Mouse (Mus musculus): ENCODE measurements around the gene Mrpl1.

Mrpl1 gene

DNA sequence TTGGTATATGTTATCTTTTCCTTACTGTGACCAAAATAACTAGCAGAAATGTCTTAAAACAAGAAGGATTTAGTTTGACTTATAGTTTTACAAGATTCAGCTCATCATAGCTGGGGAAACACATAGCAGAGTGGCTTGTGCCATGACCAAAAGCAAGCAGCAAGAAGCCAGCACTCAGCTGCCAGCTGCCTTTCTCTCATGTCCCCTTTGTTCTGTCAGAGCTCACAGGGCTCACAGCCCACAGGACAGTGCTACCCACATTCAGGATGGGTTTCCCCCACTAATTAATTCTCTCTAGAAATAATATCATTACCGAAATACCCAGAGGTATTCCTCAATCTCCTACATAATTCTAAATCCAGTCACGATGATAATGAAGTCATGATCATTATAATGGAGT, 1.8 kb upstream of the Mrpl1 start:
- DNase-seq (ENCODE audit: low spot score): no peak

DNA sequence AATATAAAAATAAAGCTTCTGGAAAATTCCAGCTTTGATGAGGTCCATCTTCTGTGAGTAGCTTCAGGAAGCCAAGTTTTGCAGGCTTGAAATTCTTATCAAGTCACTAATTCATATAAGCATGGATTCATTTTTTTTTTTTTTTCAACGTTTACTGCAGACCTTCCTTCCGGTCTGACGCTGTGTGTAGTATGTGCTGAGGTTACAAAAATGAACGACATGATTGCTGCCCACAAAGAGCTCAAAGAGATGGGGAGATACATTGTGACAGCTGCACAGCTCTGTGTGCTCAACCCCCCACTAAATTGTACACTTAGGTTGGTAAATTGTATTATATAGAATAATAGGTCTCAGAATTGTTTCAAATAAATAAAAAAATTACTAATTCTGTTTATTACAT, 750 bp upstream of the Mrpl1 start:
- DNase-seq (ENCODE audit: low spot score): no peak

DNA sequence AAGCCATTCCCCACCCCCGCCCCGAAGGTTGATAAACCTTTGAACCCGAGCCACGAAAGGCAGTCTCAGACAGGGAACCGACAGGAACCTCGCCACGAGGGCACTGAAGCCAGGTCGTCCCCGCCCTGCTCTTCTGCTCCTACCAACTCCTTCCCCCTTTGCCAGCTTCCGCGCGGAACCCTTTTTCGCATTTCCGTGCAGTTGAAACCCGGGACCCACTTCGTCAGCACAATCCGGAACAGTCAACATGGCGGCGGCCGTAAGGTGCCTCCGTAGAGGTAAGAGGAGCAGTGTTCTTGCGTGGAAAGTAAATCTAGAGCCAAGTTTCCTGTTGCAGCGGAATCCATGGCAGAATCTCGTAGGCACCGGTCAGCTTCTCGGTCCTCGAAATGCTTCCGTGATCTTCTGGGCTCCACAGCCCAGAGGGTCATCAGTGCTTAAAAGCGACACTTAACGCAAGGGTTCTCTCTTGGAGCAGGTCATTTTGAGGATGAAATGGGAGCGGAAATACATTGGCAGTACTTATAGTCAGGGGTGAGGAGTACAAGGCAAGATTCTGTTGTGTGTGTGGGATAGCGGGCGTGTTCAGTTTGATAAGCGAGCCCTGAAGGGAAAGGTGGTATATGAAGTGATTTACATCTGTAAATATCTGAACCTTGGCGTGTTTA, 757 bp downstream of the Mrpl1 start:
- DNase-seq (ENCODE audit: low spot score): peak; percentile 75

DNA sequence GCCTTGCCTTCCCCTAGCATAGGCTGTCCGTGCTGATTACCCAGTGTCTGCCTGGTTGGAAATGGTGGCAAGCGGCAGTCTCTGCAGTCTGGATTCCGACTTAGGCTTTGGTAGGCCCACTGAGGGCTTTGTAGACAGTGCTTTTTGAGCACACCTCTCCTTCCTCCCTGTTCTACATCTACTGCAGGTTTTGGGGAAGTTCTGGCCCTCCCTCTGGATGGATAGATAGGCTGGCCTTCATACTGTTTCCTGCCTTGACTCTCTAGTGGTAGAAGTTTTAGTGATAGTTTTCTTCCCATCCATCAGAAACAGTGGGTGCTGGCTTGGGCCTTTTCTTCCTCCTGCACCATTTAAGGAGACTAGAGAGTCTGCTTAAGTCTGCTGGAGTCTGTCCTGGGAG, 9.4 kb downstream of the Mrpl1 start:
- DNase-seq (ENCODE audit: low spot score): no peak

DNA sequence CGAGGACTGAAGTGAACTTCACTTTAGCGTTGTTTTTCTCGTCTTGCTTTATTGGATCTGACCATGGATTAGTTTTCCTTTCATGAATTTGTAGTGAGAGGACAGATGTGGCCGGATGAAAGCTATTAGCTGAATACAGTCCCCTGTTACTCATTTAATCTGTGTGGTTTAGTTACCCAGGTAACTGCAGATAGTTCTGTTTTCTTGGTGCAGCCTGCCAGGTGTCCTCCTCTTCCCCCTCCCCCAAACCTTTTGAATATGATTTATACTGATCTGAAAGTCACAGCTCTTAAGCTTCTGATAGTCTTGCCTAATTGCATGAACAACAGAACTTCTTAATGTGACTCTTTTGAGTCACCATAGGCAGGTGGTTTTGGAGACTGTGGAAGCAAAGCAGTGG, 10.2 kb downstream of the Mrpl1 start:
- no peak for DNase-seq (ENCODE audit: low spot score)

DNA sequence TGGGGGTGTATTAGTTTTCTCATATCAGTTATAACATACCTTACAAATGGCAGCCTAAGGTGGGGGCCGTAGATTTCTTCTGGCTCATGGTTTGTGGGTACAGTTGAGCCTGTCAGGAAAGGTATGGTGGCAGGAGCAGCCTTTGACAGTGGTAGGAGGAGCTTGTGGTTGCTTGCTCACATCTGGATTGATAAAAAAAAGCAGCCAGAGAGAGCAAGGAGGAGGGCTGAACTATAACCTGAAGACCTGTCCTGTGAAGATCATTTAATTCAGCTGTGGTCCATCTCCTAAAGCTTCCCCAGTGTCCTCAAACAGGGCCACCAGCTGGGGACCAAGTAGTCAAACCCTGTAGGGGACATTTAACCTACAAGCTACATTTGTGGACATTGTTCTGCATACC, 12.0 kb downstream of the Mrpl1 start:
- DNase-seq (ENCODE audit: low spot score): no peak

DNA sequence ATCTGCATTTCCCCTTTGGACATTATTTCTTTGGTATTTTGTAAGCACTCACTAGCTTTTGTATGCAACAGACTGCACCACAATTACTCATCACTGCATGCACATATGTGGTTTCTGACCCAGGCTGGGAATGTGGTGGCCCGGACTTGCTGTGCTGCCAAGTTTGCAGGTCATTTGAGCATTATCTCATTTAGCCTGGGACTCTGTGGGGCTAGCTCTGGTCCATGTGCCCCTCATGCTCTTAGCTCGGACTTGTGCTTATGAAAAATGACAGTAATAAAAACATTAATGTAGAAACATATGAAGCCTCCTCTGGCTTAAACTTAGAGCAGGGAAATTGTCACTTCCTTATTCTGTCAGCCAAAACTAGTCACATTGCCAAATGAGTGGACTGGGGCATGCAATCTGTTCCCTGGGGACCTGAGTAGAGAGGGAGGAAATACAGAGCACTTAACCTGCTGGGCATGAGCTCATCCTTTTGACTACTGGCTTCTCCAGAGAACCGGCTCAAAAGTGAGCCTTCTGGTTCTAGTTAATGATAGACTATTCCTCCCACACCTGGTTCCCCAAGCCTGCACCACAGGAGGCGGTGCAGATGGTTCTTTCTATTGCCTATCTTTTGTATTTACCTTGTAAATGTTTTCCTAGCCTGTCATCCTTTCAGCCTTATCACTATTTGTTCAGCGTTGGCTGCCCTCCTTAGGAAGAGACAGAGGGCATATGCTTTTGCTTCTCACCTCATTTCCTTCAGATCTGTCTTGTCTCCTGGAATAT, 12.7 kb downstream of the Mrpl1 start:
- DNase-seq (ENCODE audit: low spot score): no peak

DNA sequence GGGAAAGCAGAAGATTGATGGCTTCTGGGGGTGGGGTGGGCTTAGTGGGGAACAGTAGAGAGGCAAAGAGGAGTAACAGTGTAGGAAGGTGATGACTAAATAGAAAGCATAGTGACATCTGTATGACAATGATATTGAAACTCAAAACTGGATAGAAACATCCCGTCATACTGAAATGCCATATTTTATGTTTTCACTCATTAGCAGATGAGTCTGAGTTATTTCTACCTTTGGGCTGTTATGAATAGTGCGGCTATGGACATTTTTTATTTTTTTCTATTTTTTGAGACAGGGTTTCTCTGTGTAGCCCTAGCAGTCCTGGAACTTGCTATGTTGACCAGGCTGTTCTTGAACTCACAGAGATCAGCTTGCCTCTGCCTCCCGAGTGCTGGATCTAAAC, 13.7 kb downstream of the Mrpl1 start:
- DNase-seq (ENCODE audit: low spot score): no peak

DNA sequence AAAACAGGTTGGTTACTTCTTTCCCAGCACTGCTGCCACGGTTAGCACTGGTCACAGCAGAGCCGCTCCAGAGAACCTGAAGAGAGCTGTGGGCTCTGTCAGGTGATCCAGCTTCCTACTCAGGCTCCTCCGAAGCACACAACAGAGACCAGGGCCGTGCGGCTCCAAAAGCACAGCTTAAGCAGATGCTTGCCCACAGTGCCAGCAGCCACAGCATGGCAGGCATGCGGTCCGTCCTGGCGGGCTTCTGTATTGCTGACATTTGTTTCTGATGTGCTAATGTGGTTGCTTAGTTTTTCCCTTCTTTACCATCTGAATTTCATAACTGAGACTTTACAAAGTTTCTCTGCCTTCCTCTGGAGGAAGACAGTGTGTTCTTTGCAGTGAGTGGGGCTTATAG, 17.2 kb downstream of the Mrpl1 start:
- DNase-seq (ENCODE audit: low spot score): no peak

DNA sequence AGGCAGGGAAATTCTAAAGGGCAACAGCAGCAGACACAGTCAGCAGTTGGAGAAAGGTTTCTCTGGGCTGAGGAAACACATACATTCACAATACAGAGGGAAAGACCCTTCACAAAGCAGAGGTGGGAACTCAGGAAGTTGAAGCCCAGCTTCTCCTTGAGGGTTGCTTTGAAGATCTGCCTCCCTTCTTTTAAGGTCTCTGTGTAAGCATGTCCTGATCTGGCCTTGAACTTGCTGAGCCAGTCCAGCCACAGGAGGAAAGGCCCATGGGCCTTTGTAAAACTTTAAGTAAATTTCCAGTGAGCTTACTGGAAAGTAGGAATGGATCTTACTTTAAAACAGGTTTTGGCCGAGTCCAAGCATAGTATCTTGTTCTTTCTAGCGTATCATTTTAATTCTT, 19.7 kb downstream of the Mrpl1 start:
- DNase-seq (ENCODE audit: low spot score): no peak

DNA sequence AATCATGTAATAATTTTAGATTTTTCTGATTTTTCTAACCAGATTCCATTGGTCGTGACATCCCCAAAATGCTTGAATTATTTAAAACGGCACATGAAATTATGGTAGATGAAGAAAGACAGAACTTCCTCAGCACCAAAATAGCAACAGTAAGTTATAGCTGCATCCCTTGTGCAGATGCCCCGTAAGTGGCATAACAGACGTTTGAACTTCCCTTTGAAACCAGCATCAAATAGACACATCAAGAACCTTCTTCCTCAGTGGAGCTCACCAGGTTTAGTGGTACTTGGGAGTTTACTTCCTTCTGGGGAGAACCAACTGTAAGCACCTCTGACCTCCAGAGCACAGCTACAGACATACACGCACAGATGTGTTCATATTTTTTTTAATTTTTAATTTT, 29.5 kb downstream of the Mrpl1 start:
- DNase-seq (ENCODE audit: low spot score): no peak

DNA sequence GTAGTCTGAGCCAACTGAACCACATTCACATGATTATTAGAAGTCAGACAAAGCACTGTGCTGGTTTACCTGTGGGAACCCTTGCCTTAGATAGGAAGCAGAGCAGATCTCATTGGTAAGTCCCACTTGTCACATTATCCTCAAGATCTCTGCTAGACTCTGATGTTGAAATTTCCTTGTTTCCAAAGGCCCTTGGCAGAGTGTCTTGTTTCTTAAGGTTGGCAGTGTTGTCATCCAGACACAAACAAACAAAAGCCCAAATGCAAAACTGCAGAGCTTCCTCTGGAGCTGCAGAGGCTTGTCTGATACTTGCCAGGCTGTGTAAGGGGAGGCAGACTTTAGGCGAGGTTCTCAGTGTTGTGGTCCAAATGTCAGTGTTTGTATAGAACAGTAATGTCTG, 31.6 kb downstream of the Mrpl1 start:
- DNase-seq (ENCODE audit: low spot score): no peak

DNA sequence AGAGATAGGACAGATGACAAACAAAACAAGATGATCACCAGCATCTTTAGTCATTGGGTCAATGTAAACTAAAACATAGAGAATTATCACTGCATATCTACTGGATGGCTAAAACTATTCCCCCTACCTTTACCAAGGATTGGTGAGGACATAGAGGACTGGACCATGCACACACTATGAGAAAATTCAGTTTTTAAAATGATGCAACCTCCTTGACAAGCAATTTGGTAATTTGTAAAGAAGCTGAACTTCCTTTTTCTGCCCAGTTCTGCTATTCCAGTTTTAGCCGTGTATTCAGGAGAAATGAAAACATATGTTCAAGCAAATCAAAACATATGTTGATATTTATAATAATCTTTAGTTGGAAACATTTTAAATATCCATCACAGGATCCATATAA, 35.2 kb downstream of the Mrpl1 start:
- DNase-seq (ENCODE audit: low spot score): no peak

DNA sequence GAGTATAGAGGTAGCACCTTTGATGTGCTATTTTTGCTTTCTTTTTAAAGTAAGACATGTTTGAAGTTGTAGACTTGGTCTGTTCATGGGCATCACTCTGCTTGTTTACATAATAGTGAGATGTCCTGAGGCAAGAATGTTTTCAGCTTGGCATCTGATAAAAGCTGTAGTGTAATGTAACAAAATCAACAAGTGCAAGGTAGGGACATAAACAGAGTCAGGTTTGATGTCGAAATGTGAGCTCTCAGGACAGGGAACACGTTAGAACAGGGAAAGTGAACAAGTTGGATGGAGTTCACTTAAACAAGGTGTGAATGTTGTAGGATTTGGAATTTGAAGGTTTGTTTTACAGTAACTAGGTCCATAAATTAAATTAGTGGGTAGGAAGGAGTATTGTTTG, 44.7 kb downstream of the Mrpl1 start:
- DNase-seq (ENCODE audit: low spot score): no peak

DNA sequence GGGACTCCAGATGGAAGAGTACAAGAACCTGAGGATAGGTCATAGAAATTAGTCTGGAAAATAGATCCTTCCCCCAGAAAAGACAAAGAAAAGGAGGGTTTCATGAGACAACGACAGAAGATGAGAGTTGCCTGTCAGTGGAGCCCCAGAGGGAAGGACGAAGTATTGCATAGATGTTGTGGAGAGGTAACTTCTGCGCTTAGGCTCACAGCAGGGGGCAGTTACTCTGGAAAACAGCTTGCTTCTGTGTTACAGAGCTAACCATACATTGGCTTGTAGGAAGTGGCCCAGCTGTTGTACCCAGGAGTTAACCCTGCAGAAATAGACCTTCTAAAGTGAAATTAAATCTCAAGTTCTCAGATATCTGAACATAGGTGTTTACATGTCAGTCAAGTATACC, 45.9 kb downstream of the Mrpl1 start:
- no peak for DNase-seq (ENCODE audit: low spot score)

DNA sequence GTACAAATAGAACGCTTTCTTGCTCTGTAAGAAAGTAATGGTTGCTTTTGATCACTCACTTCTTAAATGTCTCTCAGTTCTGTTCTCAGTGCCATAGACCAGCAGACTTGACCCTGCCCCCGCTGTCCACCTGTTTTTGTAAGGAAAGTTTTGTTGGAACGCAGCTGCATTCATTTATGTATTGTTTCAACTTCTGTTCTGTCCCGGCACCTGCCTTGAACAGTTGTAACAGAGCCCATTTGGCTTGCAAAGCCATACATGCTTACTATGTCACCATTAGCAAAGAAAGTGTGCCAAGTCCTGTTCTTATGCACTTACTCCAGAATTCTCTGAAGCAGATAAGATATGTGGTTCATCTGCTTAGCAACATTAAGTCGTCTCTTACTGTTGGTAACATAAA, 48.9 kb downstream of the Mrpl1 start:
- DNase-seq (ENCODE audit: low spot score): no peak

DNA sequence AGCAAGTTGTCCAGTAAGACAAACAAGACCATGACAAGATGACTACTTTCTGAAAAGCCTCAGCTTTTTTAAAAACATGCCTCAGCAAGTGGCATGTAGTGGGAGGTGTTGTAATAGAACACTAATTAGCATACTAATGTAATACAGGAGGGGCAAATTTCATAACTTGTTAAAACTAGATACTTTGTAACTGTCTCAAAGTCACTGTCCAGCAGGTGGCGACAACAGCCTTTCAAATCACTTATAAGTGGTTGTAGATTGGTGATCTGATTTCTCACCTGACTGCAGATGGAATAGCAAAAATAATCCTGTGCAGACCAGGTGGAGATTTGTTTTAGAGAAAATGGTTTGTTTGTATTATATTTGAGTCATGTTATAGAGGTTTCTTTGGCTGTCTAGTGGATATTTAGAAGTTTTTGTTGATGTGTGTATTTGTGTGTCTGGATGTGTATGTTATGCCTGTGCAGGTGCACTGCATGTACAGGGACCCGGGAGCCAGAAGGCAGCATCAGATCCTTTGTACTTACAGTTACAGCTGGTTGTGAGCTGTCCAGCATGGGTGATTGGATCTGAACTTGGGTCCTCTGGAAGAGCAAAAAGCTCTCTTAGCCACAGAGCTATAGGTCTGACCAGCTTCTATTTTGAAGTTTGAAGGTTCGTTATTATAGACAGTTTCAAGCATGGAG, 57.9 kb downstream of the Mrpl1 start:
- peak; percentile 34 for DNase-seq (ENCODE audit: low spot score)

DNA sequence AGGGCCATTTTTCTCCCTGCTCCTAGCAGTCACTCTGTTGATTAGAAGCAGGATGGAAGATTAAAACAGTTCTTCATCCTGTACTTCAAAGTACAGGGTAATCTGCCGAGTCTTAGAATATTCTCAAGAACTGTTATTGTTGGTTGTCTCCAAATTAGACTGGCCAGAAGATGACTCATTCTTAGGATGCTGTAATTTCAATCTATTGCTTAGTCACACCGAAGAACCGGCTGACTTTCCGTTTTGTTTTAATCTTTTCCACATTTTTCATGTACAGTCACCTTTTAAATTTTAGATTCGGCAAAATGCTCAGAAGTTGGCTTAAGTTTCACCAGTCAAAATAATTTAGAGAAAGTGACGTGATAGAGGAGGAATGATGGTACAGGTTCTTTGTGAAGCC, 61.8 kb downstream of the Mrpl1 start:
- no peak for DNase-seq (ENCODE audit: low spot score)

DNA sequence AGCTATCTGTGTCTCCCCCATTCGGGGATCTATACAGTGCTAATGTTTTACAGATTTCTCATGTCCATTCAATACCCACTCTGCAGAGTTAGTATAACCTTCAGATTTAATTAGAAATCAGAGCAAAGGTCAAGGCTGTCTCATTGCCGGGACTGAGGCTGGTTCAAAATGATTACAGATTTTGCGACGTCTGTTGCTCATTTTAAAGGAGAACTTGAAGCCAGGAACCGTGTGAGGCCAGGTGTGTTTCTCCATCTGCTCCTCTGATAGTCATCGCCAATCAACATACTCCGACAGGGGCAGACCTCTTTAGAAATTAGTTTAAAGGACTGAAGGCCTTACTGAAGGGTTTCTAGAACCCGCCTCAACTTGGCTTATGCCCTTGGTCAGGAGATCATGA, 96.5 kb downstream of the Mrpl1 start:
- no peak for DNase-seq (ENCODE audit: low spot score)

DNA sequence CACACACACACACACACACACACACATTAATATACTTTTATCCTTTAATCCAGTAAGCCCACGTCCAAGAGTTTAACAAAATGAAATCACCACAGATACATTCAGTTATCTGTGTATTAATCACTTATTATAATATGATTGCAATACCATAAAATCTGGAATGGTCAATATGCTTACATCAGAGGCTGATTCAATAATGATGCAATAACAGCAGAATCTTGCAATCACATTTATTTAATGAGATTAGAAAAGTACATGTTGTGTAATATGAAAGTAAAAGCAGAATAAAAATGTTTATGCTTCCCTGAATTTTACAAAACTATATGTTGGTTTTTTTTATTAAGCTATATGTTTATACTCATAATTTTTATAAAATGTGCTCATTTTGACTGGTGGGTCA, 97.0 kb downstream of the Mrpl1 start:
- DNase-seq (ENCODE audit: low spot score): no peak

DNA sequence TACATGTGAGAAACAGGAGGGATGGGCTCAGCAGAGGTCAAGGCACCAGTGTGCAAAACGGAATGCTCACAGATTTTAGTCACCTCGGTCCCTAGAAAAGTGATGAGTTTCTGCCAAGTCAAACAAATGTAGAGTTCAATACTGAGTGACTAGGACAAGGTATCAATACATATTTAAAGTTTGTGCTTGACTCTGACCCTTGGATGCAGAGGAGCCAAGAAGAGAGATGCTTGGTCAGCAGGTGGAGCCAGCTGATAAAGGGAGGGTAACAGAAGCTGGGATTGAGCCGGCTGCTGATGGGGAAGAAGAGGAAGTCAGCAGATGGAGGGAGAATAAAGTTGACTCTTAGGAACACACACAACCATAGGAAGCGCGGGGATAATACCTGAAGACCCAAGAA, 97.5 kb downstream of the Mrpl1 start:
- no peak for DNase-seq (ENCODE audit: low spot score)

DNA sequence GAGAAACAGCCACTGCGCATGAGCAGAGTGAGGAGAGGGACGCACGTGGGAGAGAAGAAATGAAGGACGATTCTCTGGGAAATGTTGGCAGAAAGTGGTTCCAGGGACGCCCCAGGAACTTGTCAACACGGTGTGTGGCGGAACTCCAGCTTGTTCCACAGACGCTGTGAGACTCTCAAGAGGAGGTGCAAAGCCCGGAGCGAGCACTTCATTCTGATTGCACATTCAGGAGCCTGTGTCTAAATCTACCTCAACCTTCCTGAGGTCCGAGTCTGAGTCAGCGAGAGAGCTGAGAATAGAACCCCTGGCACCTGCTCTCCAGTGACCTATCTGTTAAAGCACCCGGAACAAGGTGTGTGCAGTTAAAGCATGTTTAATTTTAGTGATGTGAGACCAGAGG, 98.8 kb downstream of the Mrpl1 start:
- no peak for DNase-seq (ENCODE audit: low spot score)

DNA sequence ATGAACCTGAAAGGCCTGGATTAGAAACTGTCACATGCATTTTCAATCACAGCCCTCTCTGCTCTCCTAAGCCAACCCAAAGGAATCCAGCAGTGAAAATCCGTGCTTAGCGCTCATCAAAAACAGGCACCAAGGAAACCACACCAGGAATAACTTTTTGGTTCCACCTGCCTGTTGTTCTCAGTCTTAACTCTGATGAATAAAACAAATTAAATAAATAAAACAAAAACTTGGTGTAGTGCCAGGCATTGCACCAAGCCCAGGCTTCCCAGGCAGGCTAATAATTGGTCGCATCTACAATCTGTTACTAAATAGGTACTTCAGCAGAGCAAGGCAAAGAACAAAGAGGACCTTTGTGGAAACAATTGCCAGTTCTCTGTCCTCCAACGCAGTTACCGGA, 99.4 kb downstream of the Mrpl1 start:
- DNase-seq (ENCODE audit: low spot score): no peak

DNA sequence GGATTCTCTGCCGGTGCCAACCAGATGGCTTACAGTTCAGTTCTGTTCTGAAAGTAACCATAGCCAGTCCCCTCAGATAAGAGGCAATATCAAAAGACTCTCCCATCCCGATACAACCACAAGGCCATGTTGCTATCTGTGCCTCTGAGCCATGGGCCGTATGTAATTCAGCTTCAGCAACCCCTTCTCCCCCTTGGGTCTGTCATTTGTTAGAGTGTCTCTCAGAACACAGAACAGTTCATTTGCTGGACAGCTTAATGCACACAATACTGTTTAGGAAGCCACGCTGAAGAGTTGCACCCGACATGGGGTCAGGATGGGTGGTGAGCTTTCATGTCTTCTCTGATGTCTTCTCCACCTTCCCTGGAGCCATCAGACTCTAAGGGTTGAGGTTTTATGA, 100.3 kb downstream of the Mrpl1 start:
- DNase-seq (ENCODE audit: low spot score): no peak

Measured in left cerebral cortex, adult 11 months (tissue).